Mouse (Mus musculus) CH12.LX (cell line): ENCODE results near the gene Zbtb9.

Experiments used
- BHLHE40 ChIP-seq: IDR thresholded peaks from 2 replicates; pipeline ENCODE4 v1.6.1; 2011; ENCODE audit warnings: mild to moderate bottlenecking, low read depth, low read length, improper control_type of control experiment
- CTCF ChIP-seq, 2 experiments: IDR thresholded peaks in 1 of 2; conservative IDR thresholded peaks in 1 of 2; 2 replicates each; pipeline ENCODE4 v1.5.1; 2011 to 2012; ENCODE audit warnings: low read depth in 2 of 2, low read length in 2 of 2, improper control_type of control experiment in 1 of 2, inconsistent platforms in 1 of 2, mild to moderate bottlenecking in 1 of 2, moderate library complexity in 1 of 2
- EP300 ChIP-seq: IDR thresholded peaks from 2 replicates; pipeline ENCODE4 v1.6.1; 2011; ENCODE audit warnings: low read length, improper control_type of control experiment
- POLR2A ChIP-seq: IDR thresholded peaks from 2 replicates; pipeline ENCODE4 v1.6.1; 2011; ENCODE audit warnings: low read depth, mild to moderate bottlenecking, improper control_type of control experiment, low read length
- POLR2AphosphoS2 ChIP-seq: IDR thresholded peaks from 2 replicates; pipeline ENCODE4 v1.6.1; 2011; ENCODE audit warnings: low read depth, low read length, improper control_type of control experiment
- RAD21 ChIP-seq: IDR thresholded peaks from 2 replicates; pipeline ENCODE4 v1.6.1; 2011; ENCODE audit warnings: low read depth, mild to moderate bottlenecking, low read length, improper control_type of control experiment, moderate library complexity
- ZC3H11A ChIP-seq: IDR thresholded peaks from 2 replicates; pipeline ENCODE4 v1.6.1; 2012; ENCODE audit warnings: low read depth, mild to moderate bottlenecking, inconsistent platforms, low read length, improper control_type of control experiment
- ZNF384 ChIP-seq: IDR thresholded peaks from 2 replicates; pipeline ENCODE4 v1.6.1; 2012; ENCODE audit warnings: low read depth, low read length, improper control_type of control experiment, inconsistent platforms

- no peak for TF ChIP-seq ZNF384
- no peak for TF ChIP-seq BHLHE40
- TF ChIP-seq ZC3H11A, result no peak
- no peak for TF ChIP-seq EP300
- TF ChIP-seq CTCF (conservative IDR thresholded peaks at IDR 0.05 in 1 of 2, IDR thresholded peaks at IDR 0.05 in 1 of 2; ENCODE audit: low read depth in 2 of 2, low read length in 2 of 2), result no peak
- TF ChIP-seq POLR2A, result no peak
- TF ChIP-seq RAD21, result no peak
- TF ChIP-seq POLR2AphosphoS2, result no peak
Observed at GRCm38 (mm10) chr17:27048445-27049239, 75.7 kb downstream of the Zbtb9 start.
